Mouse (Mus musculus) spleen, adult 12 weeks (tissue): Measurements from ENCODE around the gene Ifnar1.

Experiments used
- DNase-seq: peaks from one replicate; pipeline ENCODE4 v3.0.0; 2022; ENCODE audit warnings: low spot score

Gene Ifnar1

GRCm38 (mm10) chr16:91461066-91461638, 23.9 kb upstream of the Ifnar1 start:
- no peak for DNase-seq

- DNase-seq: no peak
Observed at GRCm38 (mm10) chr16:91461773-91462181, 23.3 kb upstream of the Ifnar1 start.

GRCm38 (mm10) chr16:91462644-91463043, 22.4 kb upstream of the Ifnar1 start:
- no peak for DNase-seq

GRCm38 (mm10) chr16:91463400-91463799, 21.6 kb upstream of the Ifnar1 start:
- DNase-seq: no peak

- no peak for DNase-seq
Observed at GRCm38 (mm10) chr16:91463836-91464400, 21.1 kb upstream of the Ifnar1 start.

GRCm38 (mm10) chr16:91464594-91465504, 20.2 kb upstream of the Ifnar1 start:
- DNase-seq: peak; percentile 81

GRCm38 (mm10) chr16:91465505-91466240, 19.4 kb upstream of the Ifnar1 start:
- no peak for DNase-seq

- DNase-seq: no peak
Observed at GRCm38 (mm10) chr16:91466566-91466965, 18.5 kb upstream of the Ifnar1 start.

GRCm38 (mm10) chr16:91470470-91470869, 14.6 kb upstream of the Ifnar1 start:
- no peak for DNase-seq

GRCm38 (mm10) chr16:91471481-91471880, 13.6 kb upstream of the Ifnar1 start:
- DNase-seq: no peak

GRCm38 (mm10) chr16:91475753-91476152, 9.3 kb upstream of the Ifnar1 start:
- no peak for DNase-seq

- DNase-seq: no peak
Observed at GRCm38 (mm10) chr16:91478067-91478466, 7.0 kb upstream of the Ifnar1 start.

GRCm38 (mm10) chr16:91480517-91480916, 4.5 kb upstream of the Ifnar1 start:
- DNase-seq: no peak

- no peak for DNase-seq
Observed at GRCm38 (mm10) chr16:91484387-91484786, 651 bp upstream of the Ifnar1 start.

GRCm38 (mm10) chr16:91485841-91486240, 803 bp downstream of the Ifnar1 start:
- DNase-seq: no peak

- DNase-seq: no peak
Observed at GRCm38 (mm10) chr16:91488066-91488465, 3.0 kb downstream of the Ifnar1 start.

GRCm38 (mm10) chr16:91490897-91491296, 5.9 kb downstream of the Ifnar1 start:
- DNase-seq: no peak

- DNase-seq: no peak
Observed at GRCm38 (mm10) chr16:91491473-91491872, 6.4 kb downstream of the Ifnar1 start.

- DNase-seq: no peak
Observed at GRCm38 (mm10) chr16:91495501-91495900, 10.5 kb downstream of the Ifnar1 start.

GRCm38 (mm10) chr16:91496206-91496605, 11.2 kb downstream of the Ifnar1 start:
- DNase-seq: no peak

GRCm38 (mm10) chr16:91496766-91497165, 11.7 kb downstream of the Ifnar1 start:
- DNase-seq: no peak

GRCm38 (mm10) chr16:91498041-91498440, 13.0 kb downstream of the Ifnar1 start:
- no peak for DNase-seq
